Mouse (Mus musculus) heart, embryonic 14.5 days (tissue): ENCODE data around the gene Gm42791. TPM values are rescaled to one million over a fixed set of nuclear protein-coding genes. Genes with fewer than 3 reads are reported as not detected.
A peak's percentile ranks its signal among the peaks of the same experiment; 100 is the strongest.

Experiments
- ATAC-seq: fragments of 200-750 bp; cut with Nextera tagmentation; 2 replicates; pipeline ENCODE4 v1.8.0; 2017; ENCODE audit warnings: low read depth, moderate TSS enrichment; ENCODE audit not compliant: insufficient number of reproducible peaks, insufficient read depth, low FRiP score
- H3K27ac ChIP-seq, 2 experiments: fragments of 200-500 bp in 1 of 2; fragments of 300-500 bp in 1 of 2; sonication (generic) in 1 of 2; replicated peaks in 1 of 2; 2 replicates each; pipeline ENCODE4 v1.5.1; 2012 to 2014; ENCODE audit warnings: low read depth in 2 of 2, low read length in 2 of 2, control low read depth in 1 of 2, mild to moderate bottlenecking in 1 of 2, mixed read lengths in 1 of 2; ENCODE audit not compliant: control insufficient read depth in 1 of 2, insufficient read depth in 1 of 2
- H3K27me3 ChIP-seq: fragments of 300-500 bp; sonication (generic); 2 replicates; pipeline ENCODE4 v1.6.1; 2014; ENCODE audit warnings: mild to moderate bottlenecking, low read length, control low read depth; ENCODE audit not compliant: control insufficient read depth, insufficient read depth
- H3K36me3 ChIP-seq: fragments of 300-500 bp; sonication (generic); 2 replicates; pipeline ENCODE4 v1.6.1; 2014; ENCODE audit warnings: mild to moderate bottlenecking, control low read depth, low read length, mixed read lengths; ENCODE audit not compliant: control insufficient read depth, insufficient read depth
- H3K4me1 ChIP-seq, 2 experiments: fragments of 200-500 bp in 1 of 2; fragments of 300-500 bp in 1 of 2; sonication (generic) in 1 of 2; 2 replicates each; pipeline ENCODE4 v1.6.1; 2012 to 2014; ENCODE audit warnings: low read length in 2 of 2, control low read depth in 1 of 2, mixed read lengths in 1 of 2; ENCODE audit not compliant: control insufficient read depth in 2 of 2, insufficient read depth in 2 of 2
- H3K4me2 ChIP-seq: fragments of 300-500 bp; sonication (generic); 2 replicates; pipeline ENCODE4 v1.6.1; 2014; ENCODE audit warnings: mild to moderate bottlenecking, low read length
- H3K4me3 ChIP-seq, 2 experiments: fragments of 200-500 bp in 1 of 2; fragments of 300-500 bp in 1 of 2; sonication (generic) in 1 of 2; 2 replicates each; pipeline ENCODE4 v1.5.1; 2012 to 2014; ENCODE audit warnings: low read length in 2 of 2, mild to moderate bottlenecking in 2 of 2, control low read depth in 1 of 2, low read depth in 1 of 2, moderate library complexity in 1 of 2; ENCODE audit not compliant: control insufficient read depth in 1 of 2, insufficient read depth in 1 of 2
- H3K9ac ChIP-seq: fragments of 300-500 bp; sonication (generic); 2 replicates; pipeline ENCODE4 v1.6.1; 2014; ENCODE audit warnings: mild to moderate bottlenecking, low read length
- H3K9me3 ChIP-seq: fragments of 300-500 bp; sonication (generic); 2 replicates; pipeline ENCODE4 v1.6.1; 2016; ENCODE audit warnings: low read length, control low read depth; ENCODE audit not compliant: control insufficient read depth
- WGBS: fragments of 180-500 bp; shearing (Covaris S2); extraction: QIAGEN DNeasy Blood & Tissue Kit; methylation state at CpG from one replicate; pipeline ENCODE4 v1.1.7; 2014; 5-methylcytosine and 5-hydroxymethylcytosine counted together
- polyA plus RNA-seq: library from polyadenylated mRNA; unstranded; fragments of >200 nt; fragmentation: Nextera tagmentation; extraction: Ambion mirVana; gene quantifications from 2 replicates; pipeline ENCODE4 v1.2.1, GENCODE M21; 2014

Gene Gm42791
- polyA plus RNA-seq, 1 experiment from 2014 or later, result not detected

DNA sequence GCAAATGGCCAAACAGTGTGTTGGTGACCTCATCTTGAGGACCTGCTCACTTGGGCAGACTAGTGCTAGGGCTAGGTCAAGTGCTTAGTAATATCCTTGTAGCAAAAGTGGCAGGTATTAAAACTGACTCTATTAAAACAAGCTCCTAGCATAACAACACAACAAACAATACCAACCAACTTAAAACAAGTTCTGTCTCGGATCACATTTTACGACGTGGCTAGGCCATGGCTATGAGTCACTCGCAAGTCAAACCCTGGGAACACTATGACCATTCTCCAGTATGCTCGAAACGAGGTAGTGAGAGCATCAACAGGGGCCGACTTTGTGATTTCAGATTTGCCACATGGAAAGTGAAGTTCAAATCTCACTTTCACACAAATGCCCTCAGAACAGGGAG is 99.1 kb downstream of the Gm42791 start:
- Histone ChIP-seq H3K4me2 (no peak overlapping the region), H3K4me1 (peaks cover 5 to 6% of the 10 kb centered on the region in 2 experiments; a peak in 3 of 4 replicates), H3K4me3 (no peak overlapping the region), H3K9me3 (no peaks in the 10 kb centered on the region), H3K27me3 (no peaks in the 10 kb centered on the region), H3K27ac (no peak overlapping the region), H3K36me3 (peaks cover 36% of the 10 kb centered on the region), H3K9ac (no peak overlapping the region)
- WGBS, result 87% methylated on average over 7 of the region's 7 CpGs
- no peak for ATAC-seq

DNA sequence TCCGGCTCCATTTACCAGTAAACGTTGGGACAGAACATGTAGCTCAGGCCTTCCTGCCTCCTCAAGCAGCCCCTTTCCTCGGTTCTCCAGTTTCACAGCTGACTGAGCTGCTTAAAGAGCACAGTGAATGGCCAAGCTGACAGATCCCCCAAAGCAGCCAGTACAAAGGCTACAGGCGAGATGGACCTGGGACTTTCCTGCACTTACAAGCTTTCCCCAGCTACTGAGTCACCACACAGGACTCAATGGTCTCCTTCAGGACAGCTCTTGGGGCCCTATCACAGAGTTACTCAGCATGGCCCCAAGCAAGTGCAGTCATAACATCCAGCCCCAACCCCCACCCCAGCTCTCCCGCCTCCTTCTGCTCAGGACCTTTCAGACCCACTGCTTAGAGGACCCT is 99.9 kb downstream of the Gm42791 start:
- no peak overlapping the region for H3K27ac ChIP-seq
- no peak overlapping the region for H3K4me3 ChIP-seq
- peaks cover 43% of the 10 kb centered on the region for H3K36me3 ChIP-seq
- peaks cover 5 to 6% of the 10 kb centered on the region in 2 experiments; a peak in 3 of 4 replicates for H3K4me1 ChIP-seq
- 60% methylated on average over 5 of the region's 5 CpGs for WGBS
- peaks cover 2% of the 10 kb centered on the region; the same call in 1 of the 2 replicates for H3K9me3 ChIP-seq
- no peak overlapping the region for H3K4me2 ChIP-seq
- no peaks in the 10 kb centered on the region for H3K27me3 ChIP-seq
- no peak for ATAC-seq
- H3K9ac ChIP-seq, result no peak overlapping the region

DNA sequence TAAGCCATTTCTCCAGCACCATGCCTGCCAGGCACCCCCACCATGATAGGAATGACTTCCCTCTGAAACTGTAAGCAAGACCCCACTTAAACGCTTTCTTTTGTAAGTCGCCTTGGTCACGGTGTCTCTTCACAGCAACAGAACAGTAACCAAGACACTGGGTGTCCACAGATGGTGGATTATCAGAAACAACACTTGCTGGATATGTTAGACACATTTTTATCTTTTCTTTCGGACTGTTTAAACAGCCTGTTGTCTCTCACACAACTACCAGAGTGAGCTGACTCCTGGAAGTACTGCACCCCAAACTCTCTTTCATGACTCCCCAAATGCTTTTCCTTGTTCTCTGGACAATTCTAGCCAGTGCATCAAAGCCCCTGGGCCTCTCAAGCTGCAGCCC is 104.7 kb downstream of the Gm42791 start:
- Histone ChIP-seq H3K4me1 (no peaks in the 10 kb centered on the region; a peak in 1 of 4 replicates), H3K4me2 (no peak overlapping the region), H3K9ac (no peak overlapping the region), H3K4me3 (no peak overlapping the region), H3K9me3 (peaks cover 4% of the 10 kb centered on the region; the same call in 1 of the 2 replicates), H3K27ac (no peak overlapping the region), H3K36me3 (peaks cover 70% of the 10 kb centered on the region), H3K27me3 (no peaks in the 10 kb centered on the region)
- no peak for ATAC-seq
- 93% methylated on average over 4 of the region's 4 CpGs for WGBS

DNA sequence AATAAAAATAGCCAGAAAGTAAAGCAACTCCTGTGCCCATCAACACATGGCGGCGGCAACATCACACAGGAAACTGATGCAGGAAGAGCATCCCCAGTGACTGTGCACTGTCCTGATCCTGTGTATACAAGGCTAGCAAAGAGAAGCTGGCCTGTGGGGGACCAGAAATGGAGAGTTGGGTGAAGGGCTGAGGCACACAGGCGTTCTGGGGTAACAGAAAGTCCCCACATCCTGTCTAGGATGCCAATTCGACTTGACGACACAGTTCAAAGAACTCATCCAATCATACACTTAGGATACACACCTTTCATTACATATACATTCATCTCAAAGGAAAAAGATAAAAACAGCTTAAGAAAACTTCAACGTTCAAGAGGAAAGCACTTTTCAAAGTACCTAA is 106.9 kb downstream of the Gm42791 start:
- Histone ChIP-seq H3K9ac (no peak overlapping the region), H3K4me2 (no peak overlapping the region), H3K9me3 (peaks cover 4% of the 10 kb centered on the region; the same call in 1 of the 2 replicates), H3K4me3 (no peak overlapping the region), H3K4me1 (no peaks in the 10 kb centered on the region), H3K36me3 (peaks cover 70% of the 10 kb centered on the region), H3K27me3 (no peaks in the 10 kb centered on the region), H3K27ac (no peak overlapping the region)
- WGBS, result 87% methylated on average over 6 of the region's 6 CpGs
- no peak for ATAC-seq

DNA sequence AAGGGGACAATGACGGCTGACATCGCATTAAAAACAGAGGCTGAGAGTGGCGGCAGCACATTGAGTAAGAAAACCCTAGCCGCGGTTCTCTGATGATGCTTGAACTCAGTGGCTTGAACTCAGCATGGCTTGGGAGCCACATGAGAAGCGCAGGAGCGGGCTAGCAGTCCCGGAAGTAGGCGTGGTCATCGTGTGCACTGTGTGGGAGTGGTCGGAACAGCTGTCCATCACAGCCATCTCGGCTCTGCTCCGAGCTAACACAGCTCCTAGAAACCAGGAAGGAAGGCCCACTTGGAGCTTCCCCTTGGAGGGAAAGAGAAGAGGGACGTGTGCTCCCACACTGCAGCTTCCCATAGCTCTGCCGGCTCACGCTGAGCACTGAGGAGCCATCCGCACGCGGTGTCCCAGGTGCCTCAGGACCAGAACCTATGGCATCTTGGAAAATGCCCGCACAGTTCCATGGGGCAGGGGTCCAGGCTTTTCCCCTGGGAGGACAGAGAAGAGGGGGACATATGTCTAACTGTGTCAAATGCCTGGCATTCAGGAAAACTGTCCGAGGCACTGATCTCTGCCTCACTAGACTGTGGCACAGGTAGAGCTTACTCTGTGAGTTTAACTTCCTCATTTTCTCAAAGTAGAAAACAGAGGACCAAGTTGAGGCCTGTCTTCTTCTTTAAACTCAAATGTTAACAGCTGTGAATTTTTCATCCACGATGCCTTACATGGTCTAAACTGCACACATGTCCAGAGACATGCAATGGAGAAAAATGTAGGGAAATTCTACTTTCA is 108.9 kb downstream of the Gm42791 start:
- Histone ChIP-seq H3K4me3 (no peak overlapping the region), H3K27ac (no peak overlapping the region), H3K36me3 (peaks cover 53% of the 10 kb centered on the region), H3K27me3 (no peaks in the 10 kb centered on the region), H3K9ac (no peak overlapping the region), H3K4me2 (peak overlapping the region; percentile 28), H3K9me3 (peaks cover 4% of the 10 kb centered on the region; the same call in 1 of the 2 replicates), H3K4me1 (no peaks in the 10 kb centered on the region)
- ATAC-seq, result peak; percentile 76; the same call in 1 of the 2 replicates
- WGBS, result 37% methylated on average over 22 of the region's 22 CpGs

DNA sequence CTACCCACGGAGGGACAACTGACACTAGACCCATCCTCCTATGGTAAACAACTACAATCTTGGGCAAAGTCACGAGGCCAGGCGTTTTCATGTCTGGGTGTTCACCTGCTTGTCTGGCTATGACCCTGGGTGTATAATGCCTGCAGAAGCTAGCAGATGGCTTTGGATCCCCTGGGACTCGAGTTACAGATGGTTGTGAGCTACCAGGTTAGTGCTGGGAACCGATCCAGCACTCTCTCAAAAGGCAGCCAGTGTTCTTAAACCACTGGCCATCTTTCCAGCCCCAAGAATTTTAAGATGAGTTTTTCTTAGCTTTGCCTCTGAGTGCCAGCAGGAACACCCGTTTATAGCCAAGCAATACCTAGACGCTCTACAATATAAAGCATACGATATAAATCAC is 111.3 kb downstream of the Gm42791 start:
- 86% methylated on average over 8 of the region's 8 CpGs for WGBS
- H3K36me3 ChIP-seq, result peaks cover 50% of the 10 kb centered on the region

DNA sequence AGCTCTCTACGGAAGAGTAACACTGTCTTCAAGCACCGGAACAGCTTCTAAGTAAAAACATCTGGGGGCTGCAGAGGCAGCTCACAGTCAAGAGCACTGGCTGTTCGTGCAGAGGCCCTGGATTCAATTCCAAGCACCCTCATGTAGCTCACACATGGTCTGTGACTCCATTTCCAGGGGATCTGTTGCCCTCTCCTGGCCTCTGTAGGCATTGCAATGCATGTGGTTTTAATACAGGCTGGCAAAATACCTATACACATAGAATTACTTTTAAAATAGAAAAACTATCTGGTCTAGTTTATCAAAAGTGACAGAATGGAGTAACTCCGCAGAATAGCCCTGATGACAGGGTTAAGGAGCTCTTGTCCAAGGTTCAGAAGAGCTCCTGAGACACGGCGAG is 115.7 kb downstream of the Gm42791 start:
- peaks cover 64% of the 10 kb centered on the region for H3K36me3 ChIP-seq
- no peak for ATAC-seq
- H3K4me1 ChIP-seq, result no peaks in the 10 kb centered on the region
- 89% methylated on average over 6 of the region's 6 CpGs for WGBS
- H3K4me3 ChIP-seq, result no peak overlapping the region
- H3K27ac ChIP-seq, result no peak overlapping the region
- no peaks in the 10 kb centered on the region for H3K9me3 ChIP-seq
- H3K4me2 ChIP-seq, result no peak overlapping the region
- no peak overlapping the region for H3K9ac ChIP-seq
- H3K27me3 ChIP-seq, result no peaks in the 10 kb centered on the region

More for the DNA sequence above, 111.3 kb downstream of the Gm42791 start:
- Histone ChIP-seq H3K4me3 (no peak overlapping the region), H3K4me2 (no peak overlapping the region), H3K27me3 (no peaks in the 10 kb centered on the region), H3K4me1 (no peaks in the 10 kb centered on the region), H3K9ac (no peak overlapping the region), H3K27ac (no peak overlapping the region), H3K9me3 (no peaks in the 10 kb centered on the region)
- no peak for ATAC-seq
